Mouse (Mus musculus): ENCODE measurements at regions not wholly inside any gene's neighbourhood (a gene's known extent, or its start where the extent isn't known, plus 50 kb on each side); places are given as distances from the start of the nearest gene placed in this dataset.

GRCm38 (mm10) chr3:40456070-40456469 is 75.0 kb upstream of the Intu start:
- no peak for DNase-seq (ENCODE audit: low read depth, low spot score)

- DNase-seq (ENCODE audit: low read depth, low spot score): no peak
These were observed 72.6 kb upstream of the Intu start for GRCm38 (mm10) chr3:40458490-40458889.

- no peak for DNase-seq (ENCODE audit: low read depth, low spot score)
These were observed 67.6 kb upstream of the Intu start for GRCm38 (mm10) chr3:40463446-40463845.

- no peak for DNase-seq (ENCODE audit: low read depth, low spot score)
These were observed 61.0 kb upstream of the Intu start for GRCm38 (mm10) chr3:40470101-40470500.

DNA sequence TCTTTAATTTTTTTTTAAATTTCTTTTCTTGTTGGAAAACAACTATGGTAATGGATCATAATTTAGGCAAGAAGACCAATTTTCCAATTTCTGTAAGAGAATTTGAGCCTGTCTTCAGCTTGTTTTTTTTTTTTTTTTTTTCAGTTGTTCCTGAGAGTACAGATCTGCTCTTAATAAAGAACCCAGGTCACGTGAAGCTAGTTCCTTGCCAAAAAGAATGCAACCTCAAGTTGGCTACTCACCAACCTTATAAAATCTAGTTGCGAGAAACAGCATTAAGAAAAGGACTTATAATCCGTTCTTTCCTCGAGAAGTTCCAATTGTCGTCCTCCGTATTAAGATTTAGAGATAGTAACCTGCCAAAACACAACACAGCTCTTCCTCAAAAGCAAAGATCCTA is 58.3 kb upstream of the Intu start:
- DNase-seq (ENCODE audit: low read depth, low spot score): no peak

DNA sequence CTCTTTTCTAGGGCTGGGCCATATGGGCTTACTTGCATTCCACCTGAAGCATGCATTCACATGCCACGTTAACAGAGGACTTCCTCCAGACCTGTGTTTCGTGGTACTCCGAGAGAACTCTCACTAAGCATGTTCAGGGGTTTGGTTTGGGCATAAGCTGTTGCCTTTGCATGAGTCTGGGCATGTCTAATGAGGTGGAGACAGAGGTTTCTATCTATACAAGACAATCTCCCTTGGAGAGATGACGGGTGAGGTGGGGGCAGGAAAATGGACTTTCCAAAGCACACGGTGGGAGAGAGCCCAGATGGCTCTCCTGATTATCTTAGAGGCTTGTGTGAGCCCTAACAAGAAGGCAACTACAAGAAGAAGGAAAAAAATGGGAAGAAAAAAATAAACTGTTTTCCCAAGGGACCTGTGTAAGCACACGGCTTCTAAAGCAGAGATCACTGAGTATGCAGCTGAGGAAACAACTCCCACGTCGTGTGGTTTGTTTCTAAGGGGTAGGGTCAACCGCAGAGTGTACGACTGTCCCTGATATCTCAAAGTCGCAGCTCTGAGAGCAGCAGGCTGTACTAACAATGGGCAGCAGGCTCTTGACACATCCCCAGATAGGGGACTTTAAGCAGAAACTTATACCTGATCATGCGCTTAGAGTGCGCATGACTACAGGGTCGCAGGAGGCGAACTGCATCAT is 50.7 kb upstream of the Intu start:
- no peak for DNase-seq (ENCODE audit: low read depth, low spot score)
